Mouse (Mus musculus) liver, embryonic 16.5 days (tissue): ENCODE data around the gene Rabl3. TPM values are rescaled to one million over a fixed set of nuclear protein-coding genes. Genes with fewer than 3 reads are reported as not detected.

Source experiments
- ATAC-seq: fragments of 200-750 bp; cut with Nextera tagmentation; 2 replicates; pipeline ENCODE4 v1.8.0; 2017; ENCODE audit warnings: low read depth, mild to moderate bottlenecking, moderate number of reproducible peaks, moderate library complexity
- H3K27ac ChIP-seq: fragments of 300-500 bp; sonication (generic); 2 replicates; pipeline ENCODE4 v1.5.1; 2014; ENCODE audit warnings: mild to moderate bottlenecking, low read length
- H3K27me3 ChIP-seq: fragments of 300-500 bp; sonication (generic); 2 replicates; pipeline ENCODE4 v1.6.1; 2014; ENCODE audit warnings: low read depth, low read length, mixed read lengths; ENCODE audit not compliant: control insufficient read depth, insufficient read depth
- H3K36me3 ChIP-seq: fragments of 300-500 bp; sonication (generic); 2 replicates; pipeline ENCODE4 v1.6.1; 2014; ENCODE audit warnings: mild to moderate bottlenecking; ENCODE audit not compliant: control insufficient read depth, insufficient read depth
- H3K4me1 ChIP-seq: fragments of 300-500 bp; sonication (generic); 2 replicates; pipeline ENCODE4 v1.6.1; 2014; ENCODE audit warnings: low read depth, low read length, mixed read lengths; ENCODE audit not compliant: control insufficient read depth
- H3K4me2 ChIP-seq: fragments of 300-500 bp; sonication (generic); 2 replicates; pipeline ENCODE4 v1.6.1; 2014; ENCODE audit warnings: low read depth, low read length, mixed read lengths
- H3K4me3 ChIP-seq: fragments of 300-500 bp; sonication (generic); 2 replicates; pipeline ENCODE4 v1.5.1; 2014; ENCODE audit warnings: low read depth, mild to moderate bottlenecking, low read length
- H3K9ac ChIP-seq: fragments of 300-500 bp; sonication (generic); 2 replicates; pipeline ENCODE4 v1.6.1; 2014; ENCODE audit warnings: low read depth, low read length
- H3K9me3 ChIP-seq: fragments of 300-500 bp; sonication (generic); replicated peaks from 2 replicates; pipeline ENCODE4 v1.6.1; 2016; ENCODE audit warnings: low read length; ENCODE audit not compliant: control insufficient read depth
- WGBS: fragments of 180-500 bp; shearing (Covaris S2); extraction: QIAGEN DNeasy Blood & Tissue Kit; methylation state at CpG from one replicate; pipeline ENCODE4 v1.1.7; 2014; ENCODE audit not compliant: insufficient replicate concordance; 5-methylcytosine and 5-hydroxymethylcytosine counted together
- polyA plus RNA-seq: library from polyadenylated mRNA; unstranded; fragments of >200 nt; fragmentation: Nextera tagmentation; extraction: Ambion mirVana; gene quantifications from 2 replicates; pipeline ENCODE4 v1.2.1, GENCODE M21; 2015

Gene Rabl3
- polyA plus RNA-seq, 1 experiment from 2014 or later = 13.1 TPM

DNA sequence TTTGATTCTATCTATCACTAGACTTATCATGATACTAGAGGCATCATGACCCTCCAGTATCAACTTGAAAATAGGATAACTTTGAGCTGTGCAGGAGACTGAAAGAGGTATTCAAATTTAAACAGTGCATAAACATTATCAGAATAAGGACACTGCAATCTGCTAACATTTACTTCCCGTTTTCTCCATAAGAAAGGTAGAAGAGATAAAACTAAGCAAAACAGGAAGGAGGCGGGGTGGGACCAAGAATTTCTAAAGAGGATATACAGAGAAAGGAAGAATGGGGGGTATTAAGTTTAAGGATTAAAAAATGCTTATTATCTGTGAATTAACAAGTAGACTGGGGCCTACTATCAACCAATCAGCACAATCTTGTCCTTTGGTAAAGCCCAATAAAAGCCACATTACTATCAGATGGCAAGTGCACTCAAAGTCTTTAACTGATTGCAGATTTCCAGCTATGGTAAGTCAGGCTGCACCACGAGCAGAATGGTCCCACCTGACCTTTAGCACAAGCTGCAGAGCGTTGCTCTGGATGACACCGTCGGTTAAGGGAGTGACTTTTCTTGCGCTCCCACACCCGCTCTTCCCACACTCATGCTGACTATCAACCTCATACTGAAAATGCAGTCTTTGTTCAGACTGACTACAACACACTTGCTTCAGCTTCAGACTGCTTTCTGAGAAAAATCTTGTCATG lies 6.2 kb upstream of the Rabl3 start:
- Histone ChIP-seq H3K9ac (no peak overlapping the region), H3K4me1 (peaks cover 6% of the 10 kb centered on the region), H3K27me3 (no peaks in the 10 kb centered on the region), H3K9me3 (no peaks in the 10 kb centered on the region), H3K4me3 (no peak overlapping the region), H3K36me3 (no peaks in the 10 kb centered on the region), H3K4me2 (no peak overlapping the region), H3K27ac (no peak overlapping the region)
- WGBS = 33% methylated on average over 8 of the region's 8 CpGs
- no peak for ATAC-seq

GRCm38 (mm10) chr16:37539240-37539610 lies 460 bp upstream of the Rabl3 start:
- peaks cover 14% of the 10 kb centered on the region for H3K4me1 ChIP-seq
- peak overlapping the region; percentile 88 for H3K4me3 ChIP-seq
- no peaks in the 10 kb centered on the region for H3K9me3 ChIP-seq
- no peaks in the 10 kb centered on the region for H3K36me3 ChIP-seq
- H3K9ac ChIP-seq = peak overlapping the region; percentile 88
- under 1% methylated on average over 22 of the region's 22 CpGs for WGBS
- H3K27ac ChIP-seq = peak overlapping the region; percentile 75
- H3K4me2 ChIP-seq = peak overlapping the region; percentile 97
- no peaks in the 10 kb centered on the region for H3K27me3 ChIP-seq
- peak; percentile 12; the same call in 1 of the 2 replicates for ATAC-seq

DNA sequence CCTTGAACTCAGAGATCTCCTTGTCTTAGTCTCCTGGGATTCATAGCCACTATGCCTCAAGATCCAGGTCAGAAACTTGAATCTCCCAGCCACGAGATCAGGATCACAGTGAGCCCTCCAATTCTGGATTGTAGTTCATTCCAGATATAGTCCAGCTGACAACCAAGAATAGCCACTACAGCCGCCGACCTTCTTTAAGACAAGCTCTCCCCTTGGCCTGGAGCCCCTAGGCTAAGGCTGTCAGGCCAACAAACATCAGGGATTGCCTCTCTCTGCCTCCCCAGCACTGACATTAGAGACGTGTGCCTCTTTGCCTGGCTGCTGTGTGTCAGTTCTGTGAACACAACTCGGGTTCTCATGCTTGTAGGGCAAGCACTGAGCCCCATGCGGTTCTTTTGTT lies 1.1 kb downstream of the Rabl3 start:
- Histone ChIP-seq H3K27me3 (no peaks in the 10 kb centered on the region), H3K9me3 (no peaks in the 10 kb centered on the region), H3K27ac (no peak overlapping the region), H3K9ac (no peak overlapping the region; the same call in 1 of the 2 replicates), H3K4me2 (peak overlapping the region; percentile 51), H3K36me3 (0 out of 2 replicates have a peak, but pooled peaks cover 2% of the 10 kb centered on the region), H3K4me1 (peaks cover 14% of the 10 kb centered on the region), H3K4me3 (peak overlapping the region; percentile 88; the same call in 1 of the 2 replicates)
- no peak for ATAC-seq
- 77% methylated on average over 6 of the region's 6 CpGs for WGBS

DNA sequence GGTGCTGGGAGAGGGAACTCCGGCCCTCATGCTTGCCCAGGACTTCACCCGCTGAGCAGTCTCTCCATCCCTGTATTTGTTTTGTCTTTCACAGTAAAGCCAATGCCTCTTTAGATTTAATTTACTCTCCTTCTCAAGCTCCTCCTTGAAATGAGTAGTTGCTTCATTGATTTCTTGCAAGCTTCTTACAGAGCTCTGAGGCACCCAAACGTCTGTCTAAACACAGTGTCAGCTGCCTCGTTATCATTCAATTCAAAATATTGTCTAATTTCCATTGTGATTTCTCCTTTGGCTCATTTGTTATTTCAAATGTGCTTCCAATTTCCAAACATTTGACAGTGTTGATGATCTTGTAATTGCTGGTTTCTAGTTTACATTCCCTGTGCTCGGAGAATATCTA lies 6.6 kb downstream of the Rabl3 start:
- WGBS = 77% methylated on average over 5 of the region's 5 CpGs
- ATAC-seq = no peak
- no peak overlapping the region for H3K27ac ChIP-seq

DNA sequence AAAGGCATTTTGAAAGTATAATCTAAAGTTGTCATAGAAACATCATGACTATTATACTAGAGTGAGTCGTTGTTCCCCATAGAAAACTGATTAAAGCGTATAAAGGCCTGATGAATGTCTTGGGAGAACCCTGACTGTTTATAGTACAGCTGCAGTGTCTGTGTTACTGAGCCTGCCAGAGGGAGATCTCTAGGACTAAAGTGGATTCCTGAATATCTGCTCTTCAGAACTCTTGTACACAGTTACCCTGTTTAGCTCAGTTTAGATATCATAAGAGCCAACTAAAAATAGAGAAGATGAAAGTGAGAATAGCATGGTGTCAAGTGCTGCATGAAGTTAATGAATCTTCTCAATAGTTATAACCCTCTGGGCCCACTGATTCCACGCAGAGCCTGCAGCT lies 10.6 kb downstream of the Rabl3 start:
- H3K27me3 ChIP-seq = no peaks in the 10 kb centered on the region
- H3K9me3 ChIP-seq = no peaks in the 10 kb centered on the region
- WGBS = 84% methylated on average over 3 of the region's 3 CpGs
- no peak for ATAC-seq
- no peak overlapping the region for H3K4me2 ChIP-seq
- H3K27ac ChIP-seq = no peak overlapping the region
- no peak overlapping the region for H3K9ac ChIP-seq
- no peaks in the 10 kb centered on the region for H3K4me1 ChIP-seq
- no peaks in the 10 kb centered on the region for H3K36me3 ChIP-seq
- H3K4me3 ChIP-seq = no peak overlapping the region

More for the DNA sequence above, 6.6 kb downstream of the Rabl3 start:
- Histone ChIP-seq H3K4me2 (no peak overlapping the region), H3K9me3 (no peaks in the 10 kb centered on the region), H3K4me3 (no peak overlapping the region), H3K36me3 (0 out of 2 replicates have a peak, but pooled peaks cover 2% of the 10 kb centered on the region), H3K4me1 (no peaks in the 10 kb centered on the region), H3K27me3 (no peaks in the 10 kb centered on the region), H3K9ac (no peak overlapping the region)

DNA sequence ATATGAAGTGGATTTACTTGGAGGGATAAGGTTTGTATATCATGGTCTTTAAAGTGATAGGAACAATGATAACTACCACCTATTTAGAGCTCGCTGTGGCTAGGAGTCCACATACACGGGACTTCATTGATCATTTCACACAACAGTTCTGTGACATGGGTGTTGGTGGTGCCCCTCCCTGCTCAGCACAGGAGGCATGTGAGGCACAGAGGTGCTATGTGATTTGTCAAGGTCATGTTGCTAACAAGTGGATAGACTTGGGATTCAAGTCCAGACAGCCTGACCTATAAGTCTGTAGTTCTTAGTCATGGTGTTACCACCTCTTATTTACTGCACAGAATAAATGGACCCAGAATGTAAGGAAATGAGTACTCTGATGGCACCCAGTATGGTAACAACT lies 11.3 kb downstream of the Rabl3 start:
- no peak overlapping the region for H3K4me3 ChIP-seq
- 66% methylated on average over 2 of the region's 2 CpGs for WGBS
- no peaks in the 10 kb centered on the region for H3K4me1 ChIP-seq
- no peaks in the 10 kb centered on the region for H3K27me3 ChIP-seq
- H3K9ac ChIP-seq = no peak overlapping the region
- no peaks in the 10 kb centered on the region for H3K36me3 ChIP-seq
- no peak overlapping the region for H3K27ac ChIP-seq
- H3K9me3 ChIP-seq = no peaks in the 10 kb centered on the region
- no peak for ATAC-seq
- H3K4me2 ChIP-seq = no peak overlapping the region

DNA sequence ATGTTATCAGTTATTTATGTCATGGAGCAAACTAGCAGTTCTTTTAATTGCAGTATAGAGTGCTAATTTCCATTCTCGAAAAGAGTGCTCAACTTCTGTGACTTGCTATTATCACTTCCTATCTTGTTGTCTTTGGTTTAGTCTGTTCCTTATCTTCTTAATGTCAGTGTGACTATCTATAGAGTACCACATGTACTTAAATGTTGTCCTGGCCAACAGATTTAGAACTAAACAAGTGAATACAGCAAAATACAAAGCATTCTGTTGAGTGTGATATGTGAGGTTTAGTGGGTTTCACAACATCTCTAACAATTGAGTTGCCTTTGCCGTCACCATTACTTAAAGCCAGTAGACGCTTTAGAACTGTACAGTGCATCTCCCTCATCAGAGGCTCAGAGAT lies 13.1 kb downstream of the Rabl3 start:
- WGBS = 40% methylated on average over 3 of the region's 3 CpGs
- H3K4me3 ChIP-seq = no peak overlapping the region
- H3K27me3 ChIP-seq = no peaks in the 10 kb centered on the region
- H3K4me2 ChIP-seq = no peak overlapping the region
- H3K9ac ChIP-seq = no peak overlapping the region
- no peak overlapping the region for H3K27ac ChIP-seq
- H3K9me3 ChIP-seq = no peaks in the 10 kb centered on the region
- peaks cover 4% of the 10 kb centered on the region for H3K36me3 ChIP-seq
- ATAC-seq = no peak
- H3K4me1 ChIP-seq = no peaks in the 10 kb centered on the region

GRCm38 (mm10) chr16:37562414-37562813 lies 22.7 kb downstream of the Rabl3 start:
- peaks cover 6% of the 10 kb centered on the region for H3K36me3 ChIP-seq
- WGBS = 83% methylated on average over 6 of the region's 6 CpGs

DNA sequence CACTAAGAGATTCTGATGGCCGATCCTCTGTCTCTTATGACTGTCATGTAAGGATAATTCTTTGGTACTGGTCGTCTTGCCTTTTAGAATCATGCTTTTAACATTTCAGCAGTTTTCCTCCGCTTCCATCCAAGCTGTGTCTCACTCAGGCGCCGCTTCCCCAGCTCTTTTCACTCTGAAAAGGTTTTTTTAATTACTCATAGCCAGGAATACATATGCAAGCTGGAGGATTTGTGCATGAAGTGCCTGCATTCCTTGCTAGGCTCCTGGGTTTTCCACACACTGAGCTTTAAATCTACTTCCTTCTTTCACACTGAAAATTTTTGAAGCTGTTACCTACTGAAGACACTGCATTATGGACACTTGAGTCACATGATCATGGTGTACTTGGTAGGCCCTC lies 23.3 kb downstream of the Rabl3 start:
- Histone ChIP-seq H3K4me1 (no peaks in the 10 kb centered on the region), H3K9ac (no peak overlapping the region), H3K9me3 (no peaks in the 10 kb centered on the region), H3K4me2 (no peak overlapping the region), H3K4me3 (no peak overlapping the region), H3K27me3 (no peaks in the 10 kb centered on the region), H3K27ac (no peak overlapping the region), H3K36me3 (peaks cover 1% of the 10 kb centered on the region)
- no peak for ATAC-seq
- WGBS = 81% methylated on average over 5 of the region's 5 CpGs

More at GRCm38 (mm10) chr16:37562414-37562813, 22.7 kb downstream of the Rabl3 start:
- H3K4me2 ChIP-seq = no peak overlapping the region
- H3K27ac ChIP-seq = no peak overlapping the region
- no peak for ATAC-seq
- no peak overlapping the region for H3K9ac ChIP-seq
- H3K27me3 ChIP-seq = no peaks in the 10 kb centered on the region
- no peaks in the 10 kb centered on the region for H3K9me3 ChIP-seq
- H3K4me1 ChIP-seq = no peaks in the 10 kb centered on the region
- no peak overlapping the region for H3K4me3 ChIP-seq
